Mouse (Mus musculus) 3T3-L1 (cell line): ENCODE data around the gene Acy3.
"Not testable (repeated sequence)": the region's sequence is repeated elsewhere in the genome, so short reads cannot be mapped to it uniquely, and the experiment has no call there.

Experiments used
- DNase-seq: peaks from one replicate; pipeline ENCODE4 v3.0.0-alpha.2; 2015; ENCODE audit warnings: low read depth, low spot score

Acy3 gene

DNA sequence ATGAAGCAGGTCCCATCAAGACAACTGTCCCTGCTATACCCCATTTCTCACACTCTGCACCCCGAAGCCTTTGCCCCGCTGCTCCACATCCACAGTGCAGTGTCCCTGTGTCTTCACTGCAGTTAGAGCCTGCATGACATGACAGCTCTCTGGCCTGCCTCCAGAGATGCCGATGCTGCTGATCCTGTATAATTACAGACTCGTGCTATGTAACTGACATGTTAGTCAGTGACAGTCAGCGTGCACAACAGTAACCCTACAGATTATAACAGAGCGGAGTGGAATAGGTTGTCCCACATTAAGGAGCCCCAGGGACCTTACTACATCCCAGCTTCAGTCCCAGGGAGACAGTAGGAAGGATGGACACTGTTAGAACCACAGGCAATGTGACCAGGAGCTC, 11.8 kb upstream of the Acy3 start:
- DNase-seq: not testable (repeated sequence)

DNA sequence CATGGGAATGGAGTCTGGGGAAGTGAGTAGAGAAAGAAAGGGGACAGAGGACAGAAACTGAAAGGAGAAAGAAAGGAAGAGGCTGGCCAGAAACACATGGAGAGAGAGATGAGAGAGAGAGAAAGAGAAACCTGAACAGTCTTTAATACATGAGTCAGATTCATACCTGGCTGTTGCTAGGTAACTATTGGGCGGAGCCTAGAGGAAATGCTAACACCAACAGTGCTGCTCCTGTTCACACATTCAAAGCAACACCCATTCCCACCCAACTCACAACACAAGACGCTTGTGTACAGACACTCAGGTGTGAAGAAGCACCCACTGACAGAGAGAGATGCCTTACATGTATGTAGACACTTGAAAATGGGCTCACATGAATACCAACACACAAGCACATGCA, 10.5 kb upstream of the Acy3 start:
- DNase-seq: no peak

DNA sequence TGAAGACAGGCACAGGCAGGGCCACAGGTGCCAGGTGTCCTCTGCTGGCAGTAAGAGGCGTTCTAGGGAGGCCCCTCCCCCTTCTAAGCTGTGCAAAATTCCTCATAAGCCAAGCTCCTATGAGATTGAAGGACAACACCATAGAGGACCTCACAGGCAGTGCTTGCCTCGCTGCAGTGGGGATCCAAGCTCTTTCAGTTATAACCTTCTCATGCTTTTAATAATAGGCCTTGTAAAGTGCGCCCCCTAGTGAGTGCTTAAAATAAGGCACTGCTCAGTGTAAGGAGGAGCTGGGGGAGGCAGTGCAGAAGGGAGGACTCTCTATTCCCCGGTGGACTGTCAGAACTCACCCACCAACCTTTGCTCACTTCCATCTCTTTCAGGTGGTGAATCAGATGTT, 6.1 kb upstream of the Acy3 start:
- DNase-seq: peak; percentile 95

DNA sequence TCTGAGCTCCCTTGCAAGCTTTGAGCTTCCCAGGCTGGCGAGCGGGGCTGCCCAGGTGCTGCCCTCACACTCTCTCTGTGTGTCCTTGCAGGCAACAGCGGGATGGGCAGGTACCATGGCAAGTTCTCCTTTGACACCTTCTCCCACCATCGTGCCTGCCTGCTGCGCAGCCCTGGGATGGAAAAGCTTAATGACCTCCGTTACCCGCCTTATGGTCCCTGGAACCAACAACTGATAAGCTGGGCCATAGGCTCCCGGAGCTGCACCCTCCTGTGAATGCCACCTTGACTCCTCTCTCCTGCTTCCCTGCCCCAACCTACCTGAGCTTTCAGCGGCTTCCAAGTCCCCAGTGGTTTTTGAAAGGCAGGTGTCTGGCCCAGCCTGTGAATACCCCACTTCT, 5.5 kb upstream of the Acy3 start:
- DNase-seq: no peak

DNA sequence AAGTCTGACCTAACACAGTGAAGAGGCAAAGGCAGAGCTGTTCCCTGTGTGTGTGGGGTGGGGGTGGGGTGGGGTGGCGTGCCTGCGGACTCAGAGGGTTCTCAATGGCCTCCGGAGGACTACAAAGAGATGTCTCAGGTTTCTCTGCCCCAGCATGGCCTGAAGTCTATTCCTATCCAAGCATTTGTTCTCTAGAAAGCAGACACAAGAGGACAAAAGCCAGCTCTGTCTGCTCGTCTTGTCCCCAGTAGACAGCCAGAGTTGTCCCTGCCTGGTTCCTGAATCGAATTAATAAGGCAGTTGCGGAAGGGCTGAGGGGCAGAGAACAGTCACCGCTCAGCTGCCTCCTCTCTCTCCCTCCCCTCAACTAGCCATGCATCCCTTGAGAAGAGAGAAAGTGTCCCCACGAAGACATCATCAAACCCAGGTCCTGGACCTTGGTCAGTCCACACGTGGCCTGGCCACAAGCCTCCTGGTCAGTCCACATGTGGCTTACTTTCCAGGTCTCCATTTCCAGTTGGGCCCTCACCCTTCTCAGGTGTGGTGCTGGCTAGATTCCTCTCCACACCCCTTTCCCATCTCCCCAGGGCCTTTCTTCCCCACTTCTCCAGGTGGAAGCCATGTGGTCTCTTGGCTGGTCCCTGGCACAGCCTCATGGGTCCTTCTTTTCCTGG, 2.7 kb upstream of the Acy3 start:
- no peak for DNase-seq

DNA sequence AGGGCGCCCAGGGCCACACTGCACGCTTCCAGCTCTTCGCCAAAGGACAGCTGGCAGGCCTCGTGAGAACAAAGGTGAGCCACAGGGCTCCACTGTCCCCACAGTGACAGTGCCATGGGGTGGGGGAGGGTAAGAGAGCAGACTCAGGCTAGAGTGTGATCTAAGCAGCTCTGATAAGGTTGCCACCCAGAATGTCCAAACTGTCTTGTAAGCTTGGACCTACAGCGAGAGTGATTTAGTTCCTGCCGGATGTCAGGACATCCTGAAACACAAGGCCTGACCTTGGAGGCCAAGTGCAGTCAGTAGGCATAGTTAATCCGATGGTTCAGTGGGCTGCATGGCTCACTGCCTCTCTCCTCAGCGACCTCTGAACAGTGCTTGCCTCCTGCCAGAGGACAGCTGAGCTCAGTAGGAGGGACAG, 1.1 kb upstream of the Acy3 start:
- no peak for DNase-seq

GRCm38 (mm10) chr19:3988066-3988465, 1.7 kb downstream of the Acy3 start:
- no peak for DNase-seq

DNA sequence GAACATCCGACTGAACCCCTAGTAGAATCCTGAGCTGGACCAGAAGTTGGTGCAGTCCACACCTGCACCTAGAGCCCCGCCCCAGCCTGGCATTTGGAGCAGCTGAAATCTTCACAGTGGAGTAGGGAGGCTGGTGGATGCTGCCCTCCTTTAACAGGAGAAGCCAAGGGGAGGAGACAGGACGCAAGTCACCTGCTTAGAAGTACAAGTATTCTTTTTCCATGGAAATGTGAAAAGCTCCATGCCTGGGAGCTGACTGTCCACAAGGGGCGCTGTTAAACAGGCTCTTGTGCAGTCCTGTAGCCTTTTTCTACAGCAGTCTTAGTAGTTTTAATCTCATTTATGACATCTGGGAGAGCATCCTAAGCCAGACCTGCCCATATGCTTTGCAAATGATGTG, 2.4 kb downstream of the Acy3 start:
- DNase-seq: no peak

- no peak for DNase-seq
Observed at GRCm38 (mm10) chr19:3990804-3991203, 4.4 kb downstream of the Acy3 start.

DNA sequence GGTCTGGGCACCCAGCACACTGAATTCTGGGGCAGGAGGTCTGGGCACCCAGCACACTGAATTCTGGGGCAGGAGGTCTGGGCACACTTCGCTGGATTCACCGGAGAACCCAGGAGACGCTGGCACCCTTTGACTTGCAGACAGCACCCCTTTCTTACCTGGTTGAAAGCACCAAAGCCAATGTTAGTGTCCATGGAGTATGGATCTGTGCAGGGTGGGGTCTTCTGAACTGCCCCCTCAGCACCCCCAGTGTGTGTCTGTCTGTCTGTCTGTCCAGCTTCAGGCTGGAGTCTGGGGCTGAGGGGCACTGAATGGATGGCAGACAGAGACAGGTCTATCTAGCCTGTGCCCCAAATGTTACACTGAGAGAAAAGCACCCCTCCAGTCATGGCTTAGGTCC, 5.2 kb downstream of the Acy3 start:
- DNase-seq: no peak

GRCm38 (mm10) chr19:3991966-3992365, 5.6 kb downstream of the Acy3 start:
- no peak for DNase-seq

DNA sequence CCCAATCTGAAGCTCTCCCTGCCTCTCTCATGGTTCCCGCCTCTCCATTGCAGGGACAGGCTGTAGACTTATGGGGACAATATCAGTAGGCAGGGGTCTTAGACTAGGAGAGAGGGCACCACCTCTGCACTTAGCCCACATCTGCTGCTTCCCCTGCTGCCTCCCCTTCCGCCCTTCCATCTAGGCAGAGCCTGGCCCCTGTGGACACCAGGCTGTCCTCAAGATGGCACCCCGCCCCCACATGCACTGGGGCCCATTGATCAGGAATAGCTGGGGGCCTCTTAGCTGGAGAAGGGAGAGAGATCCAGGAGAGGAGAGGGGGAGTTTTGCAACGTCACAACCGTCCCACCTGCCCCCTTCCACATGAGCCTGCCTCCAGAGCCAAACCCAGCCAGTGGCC, 6.0 kb downstream of the Acy3 start, which contains the start of gene Tbx10:
Gene Tbx10, plus strand, starts transcription at position 337 of the 400 bp plus-strand sequence.
- no peak for DNase-seq

- DNase-seq: no peak
Observed at GRCm38 (mm10) chr19:3994932-3995331, 8.6 kb downstream of the Acy3 start.

- DNase-seq: no peak
Observed at GRCm38 (mm10) chr19:3995505-3995904, 9.1 kb downstream of the Acy3 start.

DNA sequence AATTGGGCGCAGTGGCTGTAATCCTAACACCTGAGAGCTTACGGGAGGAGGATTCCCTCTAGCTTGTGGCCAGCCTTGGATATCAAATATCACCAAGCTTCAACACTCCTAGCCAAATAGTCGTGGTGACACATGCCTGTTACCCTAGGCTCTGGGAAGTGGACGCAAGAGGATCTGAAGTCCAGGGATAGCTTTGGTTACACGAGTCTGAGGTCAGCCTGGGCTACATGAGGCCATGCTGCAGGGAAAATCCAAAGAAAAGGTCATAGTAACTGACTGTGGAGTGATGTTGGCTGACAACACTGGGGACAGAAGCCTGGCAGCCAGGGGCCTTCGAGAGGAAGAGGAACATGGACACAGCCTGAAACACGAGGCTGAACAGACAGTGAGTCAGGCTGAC, 9.7 kb downstream of the Acy3 start:
- peak; percentile 27 for DNase-seq

GRCm38 (mm10) chr19:3996747-3997146, 10.4 kb downstream of the Acy3 start:
- no peak for DNase-seq

DNA sequence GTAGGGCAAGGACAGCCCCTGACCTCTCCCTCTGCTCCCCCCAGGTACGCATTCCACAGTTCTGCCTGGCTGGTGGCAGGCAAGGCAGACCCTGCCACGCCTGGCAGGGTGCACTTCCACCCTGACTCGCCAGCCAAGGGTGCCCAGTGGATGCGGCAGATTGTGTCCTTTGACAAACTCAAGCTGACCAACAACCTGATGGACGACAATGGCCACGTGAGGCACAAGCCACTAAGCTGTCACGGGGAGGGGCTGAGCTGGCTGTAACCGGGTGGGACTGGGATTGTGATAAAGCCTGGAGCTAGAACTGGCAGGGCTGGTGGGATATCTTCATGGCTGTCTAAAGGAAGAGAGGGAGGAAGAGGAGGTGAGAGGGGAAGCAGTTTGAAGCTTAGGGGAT, 10.9 kb downstream of the Acy3 start:
- DNase-seq: no peak

DNA sequence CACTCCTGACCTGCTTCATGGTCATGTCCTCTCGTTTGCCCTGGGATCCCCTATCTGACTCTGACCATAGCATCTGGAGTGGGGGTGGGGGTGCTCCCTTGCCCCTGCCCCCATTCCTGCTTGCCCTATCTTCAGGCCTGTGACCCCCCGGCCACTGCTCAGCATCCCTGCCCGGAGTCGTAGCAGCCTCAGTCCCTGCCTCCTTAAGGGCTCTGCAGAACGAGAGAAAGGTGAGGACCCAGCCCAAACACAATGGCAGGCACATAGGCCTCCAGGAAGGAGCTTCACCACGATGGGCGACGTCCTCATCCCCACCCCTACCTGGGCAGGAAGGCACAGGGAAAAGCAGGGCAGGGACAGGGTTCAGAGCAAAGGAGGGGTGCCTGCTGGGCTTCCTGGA, 12.0 kb downstream of the Acy3 start:
- DNase-seq: no peak

DNA sequence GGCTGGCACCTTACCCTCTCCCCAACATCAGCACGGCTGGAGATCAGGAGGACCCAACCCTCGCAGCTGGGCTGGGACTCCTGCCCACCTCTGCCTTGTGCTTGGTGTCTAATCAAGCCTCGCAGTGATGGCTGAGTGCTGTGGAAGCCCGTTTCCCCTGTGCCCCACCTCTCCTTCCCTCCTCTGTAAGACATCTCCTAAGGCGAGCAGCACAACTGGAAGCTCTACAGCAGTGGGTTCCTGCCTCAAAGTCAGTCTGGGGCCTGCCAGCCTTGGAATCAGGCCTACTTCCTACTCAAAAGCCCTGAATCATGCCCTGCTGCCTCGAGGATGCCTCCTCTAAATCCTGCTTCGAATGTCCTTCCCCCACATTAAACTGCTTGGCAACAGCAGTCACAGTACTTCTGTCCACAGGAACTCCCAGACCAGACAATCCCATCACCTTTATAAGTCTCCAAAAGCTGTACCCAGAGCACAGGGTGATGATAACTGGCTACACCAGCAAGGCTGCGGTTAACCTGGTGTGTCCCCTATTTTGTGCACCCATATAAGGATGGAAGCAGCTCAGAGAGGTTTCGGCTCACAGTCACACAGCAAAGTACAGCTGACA, 12.9 kb downstream of the Acy3 start:
- DNase-seq: peak; percentile 53

DNA sequence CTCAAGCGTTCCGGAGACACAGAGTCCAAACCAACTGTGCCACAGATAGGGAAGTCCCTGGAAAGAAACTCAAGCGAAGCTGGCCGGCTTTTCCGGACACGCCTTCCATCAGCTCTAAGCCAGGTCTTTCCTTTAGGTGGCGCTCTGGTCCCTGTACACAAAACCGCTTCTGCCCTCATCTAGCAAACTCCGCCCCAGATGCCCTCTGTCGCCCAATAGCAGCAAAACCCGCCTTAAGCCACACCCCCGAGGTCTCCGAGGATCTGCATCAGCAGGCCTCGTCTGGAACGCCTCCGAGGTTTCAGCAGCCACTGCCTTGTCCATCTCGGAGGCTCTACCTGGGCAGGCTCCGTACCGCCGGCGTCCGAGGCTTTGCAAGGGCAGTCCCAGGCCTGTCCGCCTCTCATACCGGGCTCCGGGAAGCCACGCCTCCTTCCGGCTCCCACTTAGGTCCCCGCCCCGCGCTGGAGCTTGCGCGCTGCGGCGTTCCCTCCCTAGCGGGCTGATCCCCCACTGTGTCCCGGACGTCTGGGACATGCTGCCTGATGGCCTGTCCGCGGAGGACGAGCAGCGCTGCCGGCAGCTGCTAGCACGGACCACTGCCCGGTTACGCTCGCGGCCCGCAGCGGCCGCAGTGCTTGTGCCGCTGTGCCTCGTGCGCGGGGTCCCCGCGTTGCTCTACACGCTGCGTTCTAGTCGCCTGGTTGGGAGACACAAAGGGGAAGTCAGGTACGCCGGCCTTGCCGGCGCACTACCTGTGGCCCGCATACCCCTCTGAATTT, 13.9 kb downstream of the Acy3 start, which contains the start of the genes Nudt8 and Gm49405:
Gene Nudt8, plus strand, starts transcription at position 462 of the 782 bp plus-strand sequence.
Gene Gm49405, plus strand, starts transcription at position 508 of the 782 bp plus-strand sequence.
- peak; percentile 100 for DNase-seq

DNA sequence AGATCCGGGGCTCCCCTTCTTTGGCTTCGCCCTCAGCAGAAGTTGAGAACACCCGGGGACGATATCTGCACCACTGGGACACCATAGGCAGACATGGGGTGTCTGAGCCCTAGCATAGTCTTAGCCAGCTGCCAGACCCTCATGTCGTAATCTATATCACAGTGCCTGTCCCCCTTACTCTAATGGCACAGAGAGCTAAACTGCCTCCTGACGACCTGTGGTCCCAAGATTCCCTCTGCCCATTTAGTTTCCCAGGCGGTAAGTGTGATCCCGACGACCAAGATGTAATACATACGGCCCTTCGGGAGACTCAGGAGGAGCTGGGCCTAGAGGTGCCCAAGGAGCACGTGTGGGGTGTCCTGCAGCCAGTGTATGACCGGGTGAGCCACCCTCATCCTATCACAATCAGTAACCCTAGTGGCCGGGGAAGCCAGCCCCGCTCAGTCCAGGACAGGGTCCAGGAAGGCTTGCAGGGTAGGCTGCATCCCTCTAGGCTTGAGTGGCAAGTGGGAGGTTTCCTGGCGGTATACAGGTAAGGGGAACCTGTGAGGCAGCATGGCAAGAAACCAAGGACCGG, 14.7 kb downstream of the Acy3 start:
- DNase-seq: peak; percentile 32

- DNase-seq: no peak
Observed at GRCm38 (mm10) chr19:4001752-4002151, 15.4 kb downstream of the Acy3 start.
